In the genomic region with DNA sequence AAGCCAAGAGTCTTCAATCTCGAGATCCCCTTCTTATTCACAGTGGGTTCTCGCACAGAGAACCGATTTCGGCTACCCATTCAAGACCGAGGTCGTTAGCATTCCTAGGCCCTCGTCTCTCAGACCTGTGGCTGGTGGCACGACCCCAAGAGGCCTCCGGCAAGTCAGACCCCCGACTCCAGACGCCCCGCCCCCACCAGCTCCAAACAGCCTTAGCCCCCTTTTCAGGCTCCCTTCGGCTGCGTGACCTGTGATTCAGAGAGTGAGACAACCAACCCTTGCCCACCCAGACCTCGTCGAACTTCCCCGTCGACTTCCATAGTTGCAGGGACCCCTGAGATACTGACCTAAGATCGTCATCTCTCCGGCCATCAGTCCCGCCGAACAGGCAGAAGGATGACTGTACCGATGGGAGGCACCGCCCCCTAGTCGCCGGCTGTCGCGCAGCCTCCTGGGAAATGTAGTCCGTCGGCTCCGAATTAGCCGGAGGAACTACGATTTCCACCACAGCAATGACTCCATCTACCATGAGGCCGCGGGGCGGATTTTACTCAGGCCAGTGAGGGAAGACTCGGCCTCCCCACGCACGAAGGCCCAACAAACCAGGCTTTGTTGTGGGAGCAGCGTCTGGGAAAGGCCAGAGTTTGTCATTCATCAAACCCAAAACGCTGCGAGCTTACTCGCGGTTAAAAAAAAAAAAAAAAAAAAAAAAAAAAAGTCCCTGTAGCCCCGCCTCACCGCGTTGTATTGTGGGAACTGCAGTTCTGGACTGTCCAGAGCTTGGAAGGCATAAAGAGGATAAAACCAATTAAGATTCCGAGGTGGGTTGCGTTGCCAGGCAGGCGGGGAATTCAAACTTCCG, we compare ENCODE assay signal across 8 mouse cellular contexts. TPM values are rescaled to one million over a fixed set of nuclear protein-coding genes. Genes with fewer than 3 reads are reported as not detected.
DNase-seq lines count a peak whose midpoint lies in the region; ATAC-seq and TF ChIP-seq lines count a peak whose summit lies in the region.

A gene (minus strand): TSS at position 717 of the 862 bp plus-strand sequence.

- peak within 1 kb of the TSS; percentile 56 for H3K4me2 ChIP-seq in forebrain, embryonic 15.5 days (replicated peaks)

- H3K4me1 ChIP-seq in ES-E14 (ENCODE audit: control insufficient read depth in 2 of 2, insufficient read depth in 2 of 2, low read length in 2 of 2, poor library complexity in 1 of 2) = no peaks in the 10 kb centered on the region; a peak in 1 of 4 replicates
- peaks cover 23% of the 10 kb centered on the region for H3K4me1 ChIP-seq in forebrain, embryonic 15.5 days
- peaks cover 4% of the 10 kb centered on the region for H3K4me1 ChIP-seq in lung, adult 2 months (ENCODE audit: control insufficient read depth, insufficient read depth, low read length)

- H3K36me3 ChIP-seq in ES-E14 (ENCODE audit: control insufficient read depth, insufficient read depth, low read length, poor library complexity, severe bottlenecking) = no peaks in the 10 kb centered on the region; the same call in 1 of the 2 replicates
- H3K36me3 ChIP-seq in forebrain, embryonic 15.5 days = peaks cover 20% of the 10 kb centered on the region

- peak; percentile 87 for DNase-seq in ES-E14 (ENCODE audit: low read depth, low spot score)
- peak; percentile 98 for DNase-seq in cerebellum, adult 11-12 months
- peak; percentile 95 for DNase-seq in heart, postnatal 25 days (ENCODE audit: low spot score)
- DNase-seq in layer of hippocampus, adult 18-20 months (ENCODE audit: low spot score in 2 of 2) = peak; percentile 99
- DNase-seq in lung, adult 2 months = peak; percentile 93
- peak; percentile 88 to 95 for DNase-seq in thymus, adult 18-20 months

- intact Hi-C loops in heart, postnatal 25 days (cut with DNase I) = loop anchor here (10.0 kb wide), 2 partner anchors 608 to 1258 kb away; a partner anchor contains a TSS

- H3K27ac ChIP-seq in ES-E14 (ENCODE audit: insufficient read depth, low read depth, low read length, poor library complexity, severe bottlenecking) = 0 out of 2 replicates have a peak within 1 kb of the TSS, but pooled peaks have one; percentile 30
- peak within 1 kb of the TSS; percentile 74 for H3K27ac ChIP-seq in forebrain, embryonic 15.5 days (replicated peaks)

- no peaks in the 10 kb centered on the region for H3K27me3 ChIP-seq in forebrain, embryonic 15.5 days

- H3K9ac ChIP-seq in ES-E14 (ENCODE audit: insufficient read depth, low read depth, low read length, poor library complexity, severe bottlenecking) = peak within 1 kb of the TSS; percentile 92
- peak within 1 kb of the TSS; percentile 57 for H3K9ac ChIP-seq in forebrain, embryonic 15.5 days (replicated peaks)

- in situ Hi-C loops in ES-E14 (cut with MboI; ENCODE audit: low sequenced_read_pairs in 2 of 2, unreplicated experiment in 2 of 2) = no loop called here

- no peaks in the 10 kb centered on the region for H3K9me3 ChIP-seq in ES-E14 (ENCODE audit: control insufficient read depth, insufficient read depth, low read depth, low read length)
- no peaks in the 10 kb centered on the region for H3K9me3 ChIP-seq in forebrain, embryonic 15.5 days

- TF ChIP-seq POLR2A in lung, adult 2 months (IDR thresholded peaks at IDR 0.05; ENCODE audit: borderline replicate concordance, extremely low read depth, low read depth, low read length) = peak; percentile 53; the same call in 1 of the 2 replicates

- peak within 1 kb of the TSS; percentile 98 to 99 for H3K4me3 ChIP-seq in ES-E14 (ENCODE audit: insufficient read depth in 1 of 2, low read depth in 1 of 2, low read length in 2 of 2, poor library complexity in 1 of 2, severe bottlenecking in 1 of 2)
- H3K4me3 ChIP-seq in forebrain, embryonic 15.5 days = peak within 1 kb of the TSS; percentile 66
- peak within 1 kb of the TSS; percentile 95 for H3K4me3 ChIP-seq in lung, adult 2 months (replicated peaks; ENCODE audit: extremely low read depth, low read depth, low read length)

- under 1% methylated on average over 51 of the region's 51 CpGs for WGBS in forebrain, embryonic 15.5 days
- WGBS in lung, adult 2 months = under 1% methylated on average over 51 of the region's 51 CpGs

- ATAC-seq in forebrain, embryonic 15.5 days (replicated peaks) = peak; percentile 99
- ATAC-seq in neutrophil, adult 5-6 weeks (ENCODE audit: extremely low read depth, insufficient number of reproducible peaks, low FRiP score, poor library complexity, severe bottlenecking) = peak; percentile 99

- no peak for TF ChIP-seq CTCF in lung, adult 2 months (IDR thresholded peaks at IDR 0.05; ENCODE audit: insufficient read depth, low read length)

TF ChIP-seq in ES-E14, 5 proteins besides CTCF, POLR2A, EP300 and RAD21:
- TF ChIP-seq ZC3H11A (IDR thresholded peaks at IDR 0.05; ENCODE audit: borderline replicate concordance, low read depth, low read length) (no peak), MAFK (IDR thresholded peaks at IDR 0.05; ENCODE audit: insufficient read depth, low read depth, low read length) (0 out of 2 replicates have a peak, but pooled peaks have one; percentile 44), CHD2 (IDR thresholded peaks at IDR 0.05; ENCODE audit: low read depth, low read length) (no peak), ZNF384 (IDR thresholded peaks at IDR 0.05; ENCODE audit: low read depth, low read length) (peak; percentile 99), HCFC1 (IDR thresholded peaks at IDR 0.05; ENCODE audit: borderline replicate concordance, insufficient read depth, low read length) (peak; percentile 95)

RNA-seq across cellular contexts. Expression of the gene that starts here (rescaled TPM):
- 32.8 and 35.6 TPM in 2 replicates for total RNA-seq in ES-E14 (2012; rRNA removed)
- 40.1 and 43.0 TPM in 2 replicates for polyA plus RNA-seq in forebrain, embryonic 15.5 days (2015; fragmentation: Nextera tagmentation; extraction: Ambion mirVana)
- 10 to 100 TPM; 13.3 to 13.4 TPM for total RNA-seq in heart, postnatal 25 days (2021)
- total RNA-seq in layer of hippocampus, adult 18-20 months (2021) = 10 to 100 TPM; 36.5 to 39.8 TPM
- 4.1 and 7.9 TPM in 2 replicates for polyA plus RNA-seq in lung, adult 2 months (2012; rRNA removed)
- 8.6 and 10.6 TPM in 2 replicates for total RNA-seq in neutrophil, adult 5-6 weeks (2017)

Comparison
In these comparisons a context has a peak if more than half of its experiments do, and no peak if none do; other contexts are left out.
1. Peak in every context shown above with its lines: DNase-seq, ATAC-seq, H3K4me3 ChIP-seq and H3K27ac ChIP-seq.